Mouse (Mus musculus) heart, embryonic 12.5 days (tissue): Measurements from ENCODE around the gene Lmna. TPM values are rescaled to one million over a fixed set of nuclear protein-coding genes. Genes with fewer than 3 reads are reported as not detected.

Experiments used
- ATAC-seq: fragments of 200-750 bp; cut with Nextera tagmentation; 2 replicates; pipeline ENCODE4 v1.8.0; 2017; ENCODE audit warnings: moderate TSS enrichment, moderate library complexity; ENCODE audit not compliant: insufficient number of reproducible peaks, low FRiP score
- H3K27ac ChIP-seq: fragments of 300-500 bp; sonication (generic); 2 replicates; pipeline ENCODE4 v1.5.1; 2016; ENCODE audit warnings: mild to moderate bottlenecking, moderate library complexity; ENCODE audit not compliant: poor library complexity, severe bottlenecking
- H3K27me3 ChIP-seq: fragments of 300-500 bp; sonication (generic); replicated peaks from 2 replicates; pipeline ENCODE4 v1.6.1; 2016; ENCODE audit warnings: mild to moderate bottlenecking, moderate library complexity
- H3K36me3 ChIP-seq: fragments of 300-500 bp; sonication (generic); 2 replicates; pipeline ENCODE4 v1.6.1; 2016; ENCODE audit warnings: mild to moderate bottlenecking, moderate library complexity
- H3K4me1 ChIP-seq: fragments of 300-500 bp; sonication (generic); replicated peaks from 2 replicates; pipeline ENCODE4 v1.6.1; 2016; ENCODE audit warnings: mild to moderate bottlenecking
- H3K4me2 ChIP-seq: fragments of 300-500 bp; sonication (generic); 2 replicates; pipeline ENCODE4 v1.6.1; 2016; ENCODE audit warnings: mild to moderate bottlenecking, moderate library complexity
- H3K4me3 ChIP-seq: fragments of 300-500 bp; sonication (generic); 2 replicates; pipeline ENCODE4 v1.5.1; 2016; ENCODE audit warnings: mild to moderate bottlenecking
- H3K9ac ChIP-seq: fragments of 300-500 bp; sonication (generic); 2 replicates; pipeline ENCODE4 v1.6.1; 2016; ENCODE audit warnings: mild to moderate bottlenecking, moderate library complexity
- H3K9me3 ChIP-seq: fragments of 300-500 bp; sonication (generic); replicated peaks from 2 replicates; pipeline ENCODE4 v1.6.1; 2016; ENCODE audit warnings: mild to moderate bottlenecking, moderate library complexity
- WGBS: fragments of 180-500 bp; shearing (Covaris S2); methylation state at CpG from one replicate; pipeline ENCODE4 v1.1.7; 2016; 5-methylcytosine and 5-hydroxymethylcytosine counted together
- polyA plus RNA-seq: library from polyadenylated mRNA; unstranded; fragments of >200 nt; fragmentation: Nextera tagmentation; extraction: Ambion mirVana; gene quantifications from 2 replicates; pipeline ENCODE4 v1.2.1, GENCODE M21; 2016

Gene Lmna
- 108 and 113 TPM in 2 replicates for polyA plus RNA-seq

DNA sequence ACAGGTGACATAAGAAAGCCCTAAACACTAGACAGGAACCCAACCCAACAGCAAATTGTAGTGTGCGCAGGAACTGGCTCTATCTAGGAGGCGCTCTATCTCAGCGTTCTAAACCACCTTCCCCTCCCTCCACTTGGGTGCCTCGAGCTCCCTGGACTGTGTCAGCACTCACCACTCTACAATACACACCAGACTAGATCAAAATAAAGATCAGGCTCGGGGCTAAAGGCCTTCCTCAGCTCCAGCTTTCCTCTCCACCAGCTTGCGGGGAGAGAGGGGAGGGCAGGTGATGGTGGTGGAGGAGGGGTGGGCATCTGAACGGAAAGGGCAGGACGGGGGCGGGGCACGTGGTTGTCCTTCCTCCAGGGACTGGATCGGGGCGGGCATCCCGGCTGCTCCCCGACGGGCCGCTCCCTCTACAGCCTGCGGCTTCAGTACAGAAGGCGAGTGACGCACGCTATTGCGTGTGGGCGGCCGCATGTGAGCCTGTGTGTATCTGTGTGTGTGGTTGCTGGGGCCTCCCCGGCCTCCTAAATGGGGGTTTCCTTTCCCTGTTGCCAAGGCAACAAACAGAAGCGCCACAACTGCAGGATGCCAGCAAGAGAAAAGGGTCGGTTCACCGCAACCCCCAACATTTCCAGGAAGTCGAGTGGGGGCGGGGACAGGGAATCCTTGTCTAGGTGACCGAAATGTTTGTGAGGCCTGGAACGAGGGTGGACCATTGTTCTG, at the start of gene Lmna:
TSS of gene Lmna (minus strand) at position 265 of the 729 bp plus-strand sequence.
- under 1% methylated on average over 31 of the region's 31 CpGs for WGBS
- Histone ChIP-seq H3K9me3 (no peaks in the 10 kb centered on the region), H3K9ac (peak within 1 kb of the TSS; percentile 71), H3K4me1 (peaks cover 49% of the 10 kb centered on the region), H3K27ac (peak within 1 kb of the TSS; percentile 88), H3K4me3 (peak within 1 kb of the TSS; percentile 48), H3K36me3 (no peaks in the 10 kb centered on the region), H3K27me3 (no peaks in the 10 kb centered on the region), H3K4me2 (peak within 1 kb of the TSS; percentile 70)
- ATAC-seq = peak; percentile 96

DNA sequence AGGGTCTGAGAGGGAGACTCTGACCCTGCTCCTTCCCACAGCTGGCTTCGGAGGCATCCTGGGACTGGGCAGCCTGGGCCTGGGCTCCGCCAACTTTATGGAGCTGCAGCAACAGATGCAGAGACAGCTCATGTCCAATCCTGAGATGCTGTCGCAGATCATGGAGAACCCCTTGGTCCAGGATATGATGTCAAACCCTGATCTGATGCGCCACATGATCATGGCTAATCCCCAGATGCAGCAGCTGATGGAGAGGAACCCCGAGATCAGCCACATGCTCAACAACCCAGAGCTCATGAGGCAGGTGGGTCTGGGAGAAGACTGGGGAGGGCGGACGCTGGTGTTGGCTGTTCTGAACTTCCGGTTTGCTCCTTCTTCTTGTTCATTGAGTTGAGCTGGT, 46.9 kb upstream of the Lmna start:
- H3K9ac ChIP-seq = no peak overlapping the region
- no peak overlapping the region for H3K4me2 ChIP-seq
- 95% methylated on average over 8 of the region's 8 CpGs for WGBS
- no peaks in the 10 kb centered on the region for H3K27me3 ChIP-seq
- peaks cover 60% of the 10 kb centered on the region for H3K36me3 ChIP-seq
- no peaks in the 10 kb centered on the region for H3K9me3 ChIP-seq
- H3K4me3 ChIP-seq = no peak overlapping the region
- ATAC-seq = no peak
- H3K4me1 ChIP-seq = peaks cover 23% of the 10 kb centered on the region
- no peak overlapping the region for H3K27ac ChIP-seq

DNA sequence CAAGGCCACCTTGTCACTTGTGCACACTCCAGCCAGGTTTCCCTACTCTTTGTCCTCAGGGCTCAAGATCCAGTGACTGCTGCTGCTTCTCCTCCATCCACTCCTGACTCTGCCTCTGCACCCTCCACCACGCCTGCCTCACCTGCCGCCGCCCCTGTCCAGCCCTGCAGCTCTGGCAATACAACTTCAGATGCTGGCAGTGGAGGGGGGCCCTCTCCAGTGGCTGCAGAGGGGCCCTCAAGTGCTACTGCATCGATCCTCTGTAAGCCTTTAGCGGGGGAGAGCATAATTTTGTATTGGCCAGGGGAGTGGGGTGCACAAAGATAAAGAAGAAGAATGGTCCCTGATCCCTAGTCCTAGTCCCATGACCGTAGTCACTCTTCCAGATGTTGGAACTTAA, 46.0 kb upstream of the Lmna start:
- no peak overlapping the region for H3K27ac ChIP-seq
- peaks cover 27% of the 10 kb centered on the region for H3K4me1 ChIP-seq
- peaks cover 52% of the 10 kb centered on the region for H3K36me3 ChIP-seq
- H3K27me3 ChIP-seq = no peaks in the 10 kb centered on the region
- no peak overlapping the region for H3K4me3 ChIP-seq
- whole genome bisulfite sequencing = 95% methylated on average over 6 of the region's 6 CpGs
- 0 out of 2 replicates have a peak overlapping the region, but pooled peaks have one; percentile 32 for H3K9ac ChIP-seq
- no peak for ATAC-seq
- H3K9me3 ChIP-seq = no peaks in the 10 kb centered on the region
- H3K4me2 ChIP-seq = no peak overlapping the region

DNA sequence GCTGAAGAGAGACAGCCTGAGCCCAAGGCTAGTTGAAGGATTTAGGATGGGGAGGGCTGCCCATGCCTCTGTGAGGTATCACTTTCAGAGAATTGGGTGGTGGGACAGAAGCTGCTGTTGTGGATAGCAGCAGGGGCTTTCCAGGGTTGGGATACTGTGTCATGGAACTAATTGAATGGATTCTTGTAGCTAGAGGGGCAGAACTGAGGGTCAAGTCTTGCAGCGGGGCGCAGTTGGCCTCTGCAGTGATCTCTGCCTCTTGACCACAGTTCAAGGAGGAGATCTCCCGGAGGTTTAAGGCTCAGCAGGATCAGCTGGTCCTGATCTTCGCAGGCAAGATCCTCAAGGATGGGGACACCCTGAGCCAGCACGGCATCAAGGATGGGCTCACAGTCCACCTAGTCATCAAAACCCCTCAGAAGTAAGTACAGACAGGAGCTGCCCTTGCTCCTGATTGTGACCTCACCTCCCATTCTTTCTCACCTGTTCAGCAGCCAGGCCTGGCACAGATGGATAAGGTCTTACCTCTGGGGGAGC, 45.4 kb upstream of the Lmna start:
- peak overlapping the region; percentile 91; the same call in 1 of the 2 replicates for H3K4me2 ChIP-seq
- peaks cover 46% of the 10 kb centered on the region for H3K36me3 ChIP-seq

DNA sequence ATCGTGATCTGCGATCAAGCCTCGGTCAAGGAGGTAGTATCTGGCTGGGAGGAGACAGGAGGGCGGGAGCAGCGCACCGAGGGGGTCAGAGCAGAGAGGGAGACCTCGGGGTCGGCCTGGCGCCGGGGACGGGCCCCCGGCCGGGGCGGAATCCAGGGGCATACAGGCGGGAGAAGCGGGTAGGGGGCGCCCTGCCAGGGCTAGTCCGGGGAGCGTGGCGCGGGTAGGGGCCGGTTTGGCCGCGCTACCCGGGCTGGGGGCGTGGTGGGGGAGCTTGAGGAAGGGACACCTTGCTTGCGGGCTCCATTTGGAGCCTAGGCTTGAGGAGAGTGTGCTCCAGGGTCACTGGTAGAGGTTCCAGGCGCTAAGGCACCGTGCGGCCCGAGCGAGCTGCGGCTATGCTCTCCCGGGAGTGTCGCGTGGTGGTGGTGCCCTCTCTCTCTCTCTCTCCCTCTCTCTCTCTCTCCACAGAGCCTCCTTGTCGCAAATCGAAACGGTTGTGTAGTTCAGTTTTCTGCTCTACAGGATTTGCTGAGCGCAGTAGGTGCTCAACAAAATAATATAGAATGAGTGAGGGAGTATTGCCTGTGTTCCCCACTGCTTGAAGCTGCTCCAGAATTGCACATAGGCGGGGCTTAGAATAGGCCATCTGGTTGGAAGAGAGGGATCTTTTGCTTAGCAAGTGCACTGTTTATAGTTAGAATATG, 44.3 kb upstream of the Lmna start:
- peaks cover 35% of the 10 kb centered on the region for H3K36me3 ChIP-seq
- ATAC-seq = peak; percentile 48
- peak overlapping the region; percentile 91 for H3K4me2 ChIP-seq
- 1% methylated on average over 40 of the region's 41 CpGs for WGBS
- no peaks in the 10 kb centered on the region for H3K9me3 ChIP-seq
- peak overlapping the region; percentile 89 for H3K9ac ChIP-seq
- H3K27me3 ChIP-seq = no peaks in the 10 kb centered on the region
- H3K4me3 ChIP-seq = peak overlapping the region; percentile 84
- peaks cover 27% of the 10 kb centered on the region for H3K4me1 ChIP-seq
- peak overlapping the region; percentile 96 for H3K27ac ChIP-seq

More for the DNA sequence above, 45.4 kb upstream of the Lmna start:
- Histone ChIP-seq H3K9ac (no peak overlapping the region; the same call in 1 of the 2 replicates), H3K9me3 (no peaks in the 10 kb centered on the region), H3K4me1 (peaks cover 27% of the 10 kb centered on the region), H3K27me3 (no peaks in the 10 kb centered on the region), H3K4me3 (0 out of 2 replicates have a peak overlapping the region, but pooled peaks have one; percentile 84), H3K27ac (no peak overlapping the region)
- no peak for ATAC-seq
- 89% methylated on average over 5 of the region's 5 CpGs for WGBS

DNA sequence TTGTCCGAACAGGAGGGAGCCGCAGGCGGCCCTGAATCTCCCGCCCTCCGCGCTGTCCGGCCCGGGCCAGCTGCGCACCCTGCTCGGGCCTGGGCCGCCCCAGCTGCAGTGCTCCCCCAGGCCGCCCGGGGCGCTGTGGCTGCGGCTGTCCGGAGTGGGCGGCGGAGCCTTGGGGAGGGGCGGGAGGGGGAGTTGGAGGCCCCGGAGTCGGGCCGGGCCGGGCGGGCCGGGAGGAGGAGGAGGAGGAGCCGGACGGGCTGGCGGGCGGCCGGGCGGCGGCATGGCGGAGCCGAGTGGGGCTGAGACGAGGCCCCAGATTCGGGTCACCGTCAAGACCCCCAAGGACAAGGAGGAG, 43.7 kb upstream of the Lmna start, which contains the start of gene Ubqln4:
TSS of gene Ubqln4 (plus strand) at position 234 of the 355 bp plus-strand sequence.
- peak; percentile 90 for ATAC-seq
- Histone ChIP-seq H3K4me3 (peak within 1 kb of the TSS; percentile 84), H3K9ac (peak within 1 kb of the TSS; percentile 89), H3K27ac (peak within 1 kb of the TSS; percentile 96), H3K36me3 (peaks cover 29% of the 10 kb centered on the region), H3K27me3 (no peaks in the 10 kb centered on the region), H3K9me3 (no peaks in the 10 kb centered on the region), H3K4me1 (peaks cover 27% of the 10 kb centered on the region), H3K4me2 (peak within 1 kb of the TSS; percentile 91)
- under 1% methylated on average over 29 of the region's 37 CpGs for WGBS

DNA sequence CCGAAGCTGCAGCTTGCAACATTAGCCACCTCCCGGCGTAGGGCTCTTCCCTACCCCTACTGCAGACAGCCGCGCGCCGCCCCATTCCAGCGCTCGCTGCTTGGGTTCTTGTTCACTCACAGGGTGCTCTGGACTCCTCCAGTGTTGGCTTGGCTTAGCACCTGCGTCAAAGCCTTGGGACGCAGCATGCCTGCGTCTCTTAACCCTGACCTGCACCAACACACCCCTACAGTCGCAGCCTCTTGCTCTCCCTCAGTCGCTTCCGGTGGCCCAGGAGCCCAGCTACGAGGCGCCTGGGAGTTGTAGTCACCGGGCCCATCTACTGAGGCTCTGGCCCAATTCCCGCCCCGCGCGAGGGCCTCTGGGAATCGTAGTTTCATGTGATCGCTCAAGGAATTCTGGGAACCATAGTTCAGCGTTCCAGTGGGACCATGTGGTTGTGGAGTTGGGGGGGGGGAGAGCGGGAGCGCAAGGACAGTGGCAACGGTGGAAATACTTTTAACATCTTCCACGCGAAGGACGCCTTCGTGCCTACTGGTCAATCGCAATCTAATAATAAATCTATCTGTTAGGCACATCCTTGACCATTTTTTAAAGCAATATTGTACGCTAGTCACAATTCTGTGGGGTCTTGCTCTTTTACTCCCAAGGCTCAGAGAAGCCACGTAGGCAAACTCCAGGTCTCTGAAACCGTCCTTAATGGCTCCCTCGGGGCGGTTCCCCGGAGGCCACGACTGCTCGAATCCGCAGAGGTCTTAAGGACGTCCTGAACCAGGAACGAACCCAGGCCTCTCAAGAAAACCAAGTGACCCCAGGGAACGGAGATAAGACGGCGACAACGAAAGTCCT, 43.1 kb upstream of the Lmna start, which contains the start of gene Lamtor2:
TSS of gene Lamtor2 (minus strand) at position 399 of the 849 bp plus-strand sequence.
- H3K9me3 ChIP-seq = no peaks in the 10 kb centered on the region
- peak; percentile 90 for ATAC-seq
- H3K4me2 ChIP-seq = peak within 1 kb of the TSS; percentile 91
- peaks cover 23% of the 10 kb centered on the region for H3K36me3 ChIP-seq
- no peaks in the 10 kb centered on the region for H3K27me3 ChIP-seq
- under 1% methylated on average over 48 of the region's 48 CpGs for WGBS
- H3K4me1 ChIP-seq = peaks cover 27% of the 10 kb centered on the region
- H3K9ac ChIP-seq = peak within 1 kb of the TSS; percentile 89
- H3K4me3 ChIP-seq = peak within 1 kb of the TSS; percentile 84
- H3K27ac ChIP-seq = peak within 1 kb of the TSS; percentile 96

DNA sequence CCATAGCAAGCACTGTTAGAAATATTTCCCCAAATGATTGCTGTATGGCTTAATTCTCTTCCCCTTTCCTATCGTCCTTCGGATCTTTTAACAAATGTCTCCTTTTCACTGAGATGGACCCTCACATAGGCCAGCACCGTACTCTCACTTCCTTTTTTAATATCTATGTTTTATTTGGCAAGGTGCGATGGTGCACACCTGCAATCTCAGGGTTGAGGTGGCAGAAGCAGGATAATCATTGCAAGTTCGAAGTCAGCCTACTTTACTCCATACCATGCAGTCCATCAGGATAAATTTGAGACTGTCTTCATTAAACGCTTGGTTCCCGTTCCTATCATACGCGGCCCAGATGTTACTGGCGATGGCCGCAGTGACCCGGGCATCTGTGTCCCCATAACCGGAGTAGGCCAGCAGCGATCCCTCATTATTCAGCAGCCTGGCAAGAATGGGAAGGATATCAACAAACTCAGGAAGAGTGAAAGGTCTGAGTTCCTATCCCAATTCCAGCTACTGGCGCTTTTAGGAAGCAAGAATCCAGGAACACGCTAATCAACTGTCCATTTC, 42.4 kb upstream of the Lmna start:
- Histone ChIP-seq H3K4me2 (peak overlapping the region; percentile 91), H3K27ac (peak overlapping the region; percentile 96), H3K4me3 (peak overlapping the region; percentile 84), H3K27me3 (no peaks in the 10 kb centered on the region), H3K36me3 (peaks cover 16% of the 10 kb centered on the region), H3K4me1 (peaks cover 27% of the 10 kb centered on the region), H3K9ac (peak overlapping the region; percentile 82), H3K9me3 (no peaks in the 10 kb centered on the region)
- no peak for ATAC-seq
- WGBS = 22% methylated on average over 16 of the region's 16 CpGs

DNA sequence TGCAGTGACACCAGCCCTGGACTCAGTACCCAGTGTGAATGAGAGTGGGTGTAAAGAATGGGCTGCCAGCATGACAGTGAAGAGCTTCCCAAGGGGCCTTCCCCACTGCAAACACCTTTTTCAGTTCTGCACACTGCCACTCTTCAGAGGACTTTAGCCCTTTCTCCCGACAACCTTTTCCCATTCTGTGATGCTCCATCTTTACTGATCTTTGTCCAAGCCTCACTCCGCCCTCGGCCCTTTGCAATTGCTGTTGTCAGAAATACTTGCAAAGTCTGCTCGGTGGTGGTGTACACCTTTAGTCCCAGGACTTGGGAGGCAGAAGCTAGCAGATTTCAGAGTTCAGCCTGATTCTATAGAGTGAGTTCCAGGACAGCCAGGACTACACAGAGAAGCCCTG, 41.8 kb upstream of the Lmna start:
- H3K4me1 ChIP-seq = peaks cover 27% of the 10 kb centered on the region
- no peak for ATAC-seq
- peak overlapping the region; percentile 84; the same call in 1 of the 2 replicates for H3K4me3 ChIP-seq
- H3K4me2 ChIP-seq = peak overlapping the region; percentile 91
- H3K36me3 ChIP-seq = peaks cover 11% of the 10 kb centered on the region
- no peak overlapping the region for H3K27ac ChIP-seq
- no peaks in the 10 kb centered on the region for H3K27me3 ChIP-seq
- H3K9ac ChIP-seq = peak overlapping the region; percentile 82; the same call in 1 of the 2 replicates
- WGBS = 83% methylated on average over 4 of the region's 4 CpGs
- no peaks in the 10 kb centered on the region for H3K9me3 ChIP-seq

DNA sequence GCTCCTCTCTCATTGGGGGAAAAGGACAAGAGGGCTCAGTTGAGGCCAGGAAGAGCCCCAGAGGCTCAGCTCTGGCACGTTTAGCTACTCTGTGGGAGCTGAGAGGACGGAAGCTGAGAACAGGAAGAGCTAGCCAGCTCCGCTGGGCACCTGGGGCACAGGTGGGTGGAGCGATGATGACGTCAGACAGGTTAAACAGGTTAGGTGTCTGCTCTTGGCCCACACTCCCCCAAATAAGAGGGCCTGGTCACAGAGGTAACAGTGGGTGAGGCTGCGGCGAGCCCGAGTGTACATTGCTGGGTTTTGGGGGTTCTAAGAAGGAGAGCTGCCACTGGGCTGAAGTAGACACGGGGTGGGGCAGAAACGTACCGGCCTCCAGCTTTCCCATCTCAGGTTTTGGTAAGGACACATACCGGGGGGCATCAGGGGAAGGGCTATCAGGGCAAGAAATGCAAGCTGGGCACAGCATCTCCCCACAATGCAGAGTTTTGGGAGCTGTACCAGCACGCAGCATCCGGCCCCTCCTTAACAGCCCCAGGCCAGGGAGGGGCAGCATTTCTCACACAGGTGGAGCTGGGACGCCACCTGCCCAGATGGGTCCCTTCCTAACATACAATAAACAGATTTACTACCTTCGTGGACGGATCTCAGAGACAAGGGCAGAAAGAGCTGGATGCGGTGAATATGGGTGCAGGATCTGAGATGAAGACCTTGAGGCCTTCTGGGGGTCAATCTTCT, 38.6 kb upstream of the Lmna start, which contains the start of gene Rab25:
TSS of gene Rab25 (minus strand) at position 121 of the 738 bp plus-strand sequence.
- Histone ChIP-seq H3K27me3 (no peaks in the 10 kb centered on the region), H3K27ac (no peak within 1 kb of the TSS), H3K9ac (no peak within 1 kb of the TSS), H3K4me3 (no peak within 1 kb of the TSS), H3K36me3 (no peaks in the 10 kb centered on the region; the same call in 1 of the 2 replicates), H3K9me3 (no peaks in the 10 kb centered on the region), H3K4me1 (peaks cover 12% of the 10 kb centered on the region), H3K4me2 (no peak within 1 kb of the TSS)
- WGBS = 52% methylated on average over 18 of the region's 18 CpGs
- no peak for ATAC-seq
